Comparison of ENCODE assay signal across 19 mouse cellular contexts in genomic region chr3:9159073-9159472, GRCm38 (mm10).
DNase-seq lines count a peak whose midpoint lies in the region; ATAC-seq and TF ChIP-seq lines count a peak whose summit lies in the region.
"Had no signal": no experiment of that assay in that cellular context is flagged by ENCODE, and none has a peak within 500 bp of the region (broad histone marks: within the 10 kb centered on the region; RNA-seq: fewer than 3 reads in every experiment).

No protein-coding gene starts in this region.

- H3K4me1 ChIP-seq in kidney, embryonic 14.5 days (ENCODE audit: control insufficient read depth, insufficient read depth, low read length): no peaks in the 10 kb centered on the region
- no peaks in the 10 kb centered on the region for H3K4me1 ChIP-seq in kidney, adult 2 months (ENCODE audit: control insufficient read depth, insufficient read depth, low read length)
- peaks cover 2 to 5% of the 10 kb centered on the region in 2 experiments; a peak in 2 of 4 replicates for H3K4me1 ChIP-seq in ES-E14 (ENCODE audit: control insufficient read depth in 2 of 2, insufficient read depth in 2 of 2, low read length in 2 of 2, poor library complexity in 1 of 2)

- no peak overlapping the region for H3K9ac ChIP-seq in kidney, embryonic 14.5 days (ENCODE audit: low read depth, low read length)
- no peak overlapping the region for H3K9ac ChIP-seq in ES-E14 (ENCODE audit: insufficient read depth, low read depth, low read length, poor library complexity, severe bottlenecking)
- H3K9ac ChIP-seq: heart, embryonic 15.5 days; hindbrain, embryonic 14.5 days; limb, embryonic 15.5 days had no signal

- no peaks in the 10 kb centered on the region for H3K36me3 ChIP-seq in kidney, embryonic 14.5 days (ENCODE audit: control insufficient read depth, insufficient read depth, low read length)
- H3K36me3 ChIP-seq in kidney, adult 2 months (ENCODE audit: control insufficient read depth, insufficient read depth, low read length): no peaks in the 10 kb centered on the region
- no peaks in the 10 kb centered on the region for H3K36me3 ChIP-seq in ES-E14 (ENCODE audit: control insufficient read depth, insufficient read depth, low read length, poor library complexity, severe bottlenecking)
- H3K36me3 ChIP-seq: heart, embryonic 15.5 days; limb, embryonic 15.5 days had no signal

- no peaks in the 10 kb centered on the region for H3K27me3 ChIP-seq in kidney, embryonic 14.5 days (ENCODE audit: control insufficient read depth, insufficient read depth, low read length)
- H3K27me3 ChIP-seq in kidney, adult 2 months (replicated peaks; ENCODE audit: control insufficient read depth, insufficient read depth, low read length): no peaks in the 10 kb centered on the region
- H3K27me3 ChIP-seq: heart, embryonic 15.5 days; limb, embryonic 15.5 days had no signal

- ATAC-seq in kidney, embryonic 14.5 days (ENCODE audit: low FRiP score, low TSS enrichment): no peak
- ATAC-seq: activated CD4-positive, CD25-positive, alpha-beta regulatory T cell, adult 4 months; CD4-positive, CD25-positive, alpha-beta regulatory T cell, adult 4 months had no signal

- in situ Hi-C loops in ES-E14 (cut with MboI; ENCODE audit: low sequenced_read_pairs in 2 of 2, unreplicated experiment in 2 of 2): no loop called here

- no peak overlapping the region for H3K27ac ChIP-seq in kidney, embryonic 14.5 days (ENCODE audit: low read depth, low read length)
- H3K27ac ChIP-seq in kidney, adult 2 months (ENCODE audit: insufficient read depth, low read depth, low read length): no peak overlapping the region
- no peak overlapping the region for H3K27ac ChIP-seq in ES-E14 (ENCODE audit: insufficient read depth, low read depth, low read length, poor library complexity, severe bottlenecking)
- H3K27ac ChIP-seq: heart, embryonic 15.5 days; hindbrain, embryonic 14.5 days; limb, embryonic 15.5 days had no signal

- peak; percentile 42 for DNase-seq in heart, adult 11 months
- DNase-seq in heart, adult 8-10 months (ENCODE audit: low spot score): no peak
- no peak for DNase-seq in kidney, adult 2 months
- DNase-seq in ES-E14 (ENCODE audit: low read depth, low spot score): peak; percentile 40
- DNase-seq in embryo, embryonic 9.5 days (ENCODE audit: extremely low spot score): peak; percentile 14
- no peak for DNase-seq in spleen, postnatal 36 days (ENCODE audit: low spot score in 2 of 2)
- DNase-seq in layer of hippocampus, adult 9-11 months: no peak
- DNase-seq: adrenal gland, postnatal 14 days; cerebellum, adult 2 months; gastrocnemius, postnatal 14 days; kidney, adult 9 months; right cerebral cortex, postnatal 14 days; thymus, postnatal 4 days had no signal

- H3K4me3 ChIP-seq in kidney, embryonic 14.5 days (ENCODE audit: low read length): no peak overlapping the region
- no peak overlapping the region for H3K4me3 ChIP-seq in kidney, adult 2 months (ENCODE audit: insufficient read depth, low read depth, low read length)
- H3K4me3 ChIP-seq in ES-E14 (ENCODE audit: insufficient read depth in 1 of 2, low read depth in 1 of 2, low read length in 2 of 2, poor library complexity in 1 of 2, severe bottlenecking in 1 of 2): 0 out of 4 replicates have a peak overlapping the region, but pooled peaks of 1 of the 2 experiments have one; percentile 8
- H3K4me3 ChIP-seq: heart, embryonic 15.5 days; limb, embryonic 15.5 days had no signal

- no peak for TF ChIP-seq POLR2A in kidney, adult 2 months (IDR thresholded peaks at IDR 0.05; ENCODE audit: low read depth, low read length)

- 28% methylated on average over 15 of the region's 15 CpGs for WGBS in kidney, embryonic 14.5 days
- 43% methylated on average over 15 of the region's 15 CpGs for WGBS in kidney, adult 2 months

- 0 out of 2 replicates have a peak overlapping the region, but pooled peaks have one; percentile 8 for H3K4me2 ChIP-seq in kidney, embryonic 14.5 days (replicated peaks; ENCODE audit: low read depth, low read length)
- H3K4me2 ChIP-seq: heart, embryonic 15.5 days; hindbrain, embryonic 14.5 days; limb, embryonic 15.5 days had no signal

- H3K9me3 ChIP-seq in kidney, embryonic 14.5 days (ENCODE audit: control insufficient read depth, low read length): no peaks in the 10 kb centered on the region
- no peaks in the 10 kb centered on the region for H3K9me3 ChIP-seq in ES-E14 (ENCODE audit: control insufficient read depth, insufficient read depth, low read depth, low read length)
- H3K9me3 ChIP-seq: heart, embryonic 15.5 days; limb, embryonic 15.5 days had no signal

- no peak for TF ChIP-seq CTCF in kidney, adult 2 months (conservative IDR thresholded peaks at IDR 0.05; ENCODE audit: insufficient read depth, insufficient read length, low read depth, low read length)

TF ChIP-seq in ES-E14, 5 proteins besides CTCF, POLR2A, EP300 and RAD21:
- TF ChIP-seq CHD2 (IDR thresholded peaks at IDR 0.05; ENCODE audit: low read depth, low read length): no peak
- TF ChIP-seq MAFK (IDR thresholded peaks at IDR 0.05; ENCODE audit: insufficient read depth, low read depth, low read length): no peak
- TF ChIP-seq ZC3H11A (IDR thresholded peaks at IDR 0.05; ENCODE audit: borderline replicate concordance, low read depth, low read length): no peak
- no peak for TF ChIP-seq ZNF384 (IDR thresholded peaks at IDR 0.05; ENCODE audit: low read depth, low read length)
- TF ChIP-seq HCFC1 (IDR thresholded peaks at IDR 0.05; ENCODE audit: borderline replicate concordance, insufficient read depth, low read length): no peak

Comparison
In these comparisons a context has a peak if more than half of its experiments do, and no peak if none do; other contexts are left out.
1. DNase-seq: peak in heart, adult 11 months (single experiment), ES-E14 (single experiment) and embryo, embryonic 9.5 days (single experiment); none in heart, adult 8-10 months (single experiment), kidney, adult 2 months (single experiment), spleen, postnatal 36 days (0 of 2) and layer of hippocampus, adult 9-11 months (single experiment).